16 mouse cellular contexts compared by ENCODE assay signal in the genomic region with DNA sequence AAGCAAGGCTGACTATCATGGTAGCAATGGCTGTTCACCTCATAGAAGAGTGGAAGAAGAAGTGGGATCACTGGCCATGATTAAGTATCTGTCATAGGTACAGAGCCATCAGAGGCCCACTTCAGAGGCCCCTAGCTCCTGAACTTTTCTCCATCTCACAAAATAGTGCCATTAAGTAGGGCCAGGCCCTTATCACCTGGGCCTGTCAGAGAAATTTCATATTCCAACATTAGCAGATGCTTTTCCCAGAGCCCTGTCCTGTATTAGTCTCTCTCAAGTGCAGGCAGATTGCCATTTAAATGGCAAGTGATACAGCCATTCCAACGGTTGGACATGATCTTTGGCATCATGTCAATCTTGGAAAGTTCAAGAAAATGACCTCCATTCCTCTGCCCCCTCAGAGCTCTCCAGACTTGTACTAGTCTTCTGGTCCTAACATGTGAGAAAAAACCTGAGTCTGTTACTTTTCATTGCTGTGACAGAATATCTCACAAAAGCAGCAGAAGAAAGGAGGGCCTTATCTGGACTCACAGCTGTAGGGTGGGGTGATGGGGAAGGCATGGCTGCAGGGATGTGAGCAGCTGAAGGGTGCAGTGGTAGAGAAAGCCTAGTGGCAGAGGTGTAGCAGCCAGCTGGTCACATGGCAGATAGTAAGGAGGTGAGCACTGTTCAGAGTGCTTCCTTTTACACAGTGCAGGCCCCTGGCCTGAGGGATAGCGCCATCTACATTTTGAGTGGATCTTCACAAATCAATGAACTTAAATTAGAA.
DNase-seq lines count a peak whose midpoint lies in the region; ATAC-seq lines count a peak whose summit lies in the region.
"Had no signal": no experiment of that assay in that cellular context is flagged by ENCODE, and none has a peak within 500 bp of the region (broad histone marks: within the 10 kb centered on the region; RNA-seq: fewer than 3 reads in every experiment).

No protein-coding gene starts in this region.

- 71% methylated on average over 2 of the region's 2 CpGs for WGBS in lung, embryonic 15.5 days
- 74% methylated on average over 2 of the region's 2 CpGs for WGBS in embryonic facial prominence, embryonic 12.5 days

- H3K36me3 ChIP-seq in lung, embryonic 15.5 days, result no peaks in the 10 kb centered on the region
- no peaks in the 10 kb centered on the region for H3K36me3 ChIP-seq in embryonic facial prominence, embryonic 12.5 days
- H3K36me3 ChIP-seq: midbrain, embryonic 12.5 days; neural tube, embryonic 15.5 days had no signal

- H3K4me1 ChIP-seq in lung, embryonic 15.5 days, result no peaks in the 10 kb centered on the region
- no peaks in the 10 kb centered on the region for H3K4me1 ChIP-seq in embryonic facial prominence, embryonic 12.5 days

- no peak overlapping the region for H3K9ac ChIP-seq in lung, embryonic 15.5 days
- H3K9ac ChIP-seq in embryonic facial prominence, embryonic 12.5 days, result no peak overlapping the region
- H3K9ac ChIP-seq: midbrain, embryonic 12.5 days; neural tube, embryonic 15.5 days had no signal

- H3K4me2 ChIP-seq in lung, embryonic 15.5 days, result no peak overlapping the region
- H3K4me2 ChIP-seq in embryonic facial prominence, embryonic 12.5 days (replicated peaks), result no peak overlapping the region
- H3K4me2 ChIP-seq: midbrain, embryonic 12.5 days; neural tube, embryonic 15.5 days had no signal

- H3K27me3 ChIP-seq in lung, embryonic 15.5 days, result no peaks in the 10 kb centered on the region
- no peaks in the 10 kb centered on the region for H3K27me3 ChIP-seq in embryonic facial prominence, embryonic 12.5 days
- H3K27me3 ChIP-seq: neural tube, embryonic 15.5 days had no signal

- no peaks in the 10 kb centered on the region for H3K9me3 ChIP-seq in lung, embryonic 15.5 days
- no peaks in the 10 kb centered on the region for H3K9me3 ChIP-seq in embryonic facial prominence, embryonic 12.5 days
- H3K9me3 ChIP-seq: midbrain, embryonic 12.5 days; neural tube, embryonic 15.5 days had no signal

- peak; percentile 78; the same call in 1 of the 2 replicates for ATAC-seq in lung, embryonic 15.5 days (ENCODE audit: borderline replicate concordance, extremely low read depth, low FRiP score, low TSS enrichment)
- 0 out of 2 replicates have a peak, but pooled peaks have one; percentile 15 for ATAC-seq in embryonic facial prominence, embryonic 12.5 days (ENCODE audit: insufficient number of reproducible peaks, insufficient read depth, low FRiP score, low TSS enrichment)
- ATAC-seq in megakaryocyte progenitor cell, adult 5-6 weeks (replicated peaks; ENCODE audit: poor library complexity), result peak; percentile 92
- ATAC-seq: forebrain, embryonic 14.5 days; Patski had no signal

- H3K27ac ChIP-seq in lung, embryonic 15.5 days, result no peak overlapping the region
- no peak overlapping the region for H3K27ac ChIP-seq in embryonic facial prominence, embryonic 12.5 days
- H3K27ac ChIP-seq: layer of hippocampus, adult 2 months; midbrain, embryonic 12.5 days; neural tube, embryonic 15.5 days had no signal

- no peak overlapping the region for H3K4me3 ChIP-seq in lung, embryonic 15.5 days
- H3K4me3 ChIP-seq in embryonic facial prominence, embryonic 12.5 days, result no peak overlapping the region
- H3K4me3 ChIP-seq: layer of hippocampus, adult 2 months; midbrain, embryonic 12.5 days; neural tube, embryonic 15.5 days had no signal

- DNase-seq in heart, adult 11 months, result peak; percentile 76
- no peak for DNase-seq in heart, postnatal 4 days
- DNase-seq in lung, adult 18-20 months, result no peak
- no peak for DNase-seq in cerebellum, adult 9-10 months
- no peak for DNase-seq in adipocyte (ENCODE audit: low spot score)
- DNase-seq: cerebellum, postnatal 25 days; right cerebral cortex, postnatal 25 days; thymus, postnatal 14 days had no signal

Comparison
In these comparisons a context has a peak if more than half of its experiments do, and no peak if none do; other contexts are left out.
1. ATAC-seq: peak in every context shown above with its lines; median percentile 92 in megakaryocyte progenitor cell, adult 5-6 weeks; 78 in lung, embryonic 15.5 days; 15 in embryonic facial prominence, embryonic 12.5 days.